Mouse (Mus musculus) heart, adult 9 months (tissue): ENCODE results near the gene Pot1a.

Experiments
- DNase-seq, 2 experiments: peaks; one replicate each; pipeline ENCODE4 v3.0.0; 2022; ENCODE audit warnings: low spot score in 2 of 2

The Pot1a gene

DNA sequence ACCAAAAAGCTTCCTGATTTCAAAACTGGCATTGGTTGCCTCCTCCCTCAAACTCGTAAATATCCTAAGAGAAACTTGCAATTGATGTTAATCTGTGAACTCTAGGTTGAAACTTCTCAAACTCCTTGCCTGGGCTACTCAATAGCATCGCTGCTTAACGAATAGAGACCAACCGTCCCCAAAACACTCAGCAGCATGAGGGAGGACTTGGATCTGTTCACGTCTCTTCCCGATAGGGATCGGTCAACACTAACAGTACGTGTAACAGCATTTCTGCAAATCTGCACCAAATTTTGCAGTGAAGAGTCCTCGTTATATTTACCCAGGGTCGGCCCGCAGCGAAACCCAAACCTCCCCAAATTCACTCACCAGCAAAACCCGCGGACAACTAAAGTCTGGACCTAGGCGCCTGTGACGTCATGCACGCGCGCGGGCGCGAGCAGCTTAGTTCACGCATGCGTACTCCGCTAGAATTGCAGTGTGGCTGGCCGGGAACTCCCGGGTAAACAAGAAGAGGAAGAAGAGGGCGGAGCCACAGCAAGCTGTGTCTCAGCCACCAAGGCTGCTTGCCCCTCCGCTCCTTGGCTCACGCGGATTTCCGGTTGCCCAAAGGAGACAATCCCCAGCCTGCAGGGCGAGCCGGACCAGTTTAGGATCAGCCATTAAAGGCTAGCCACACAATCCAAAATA lies at the start of gene Pot1a:
Gene Pot1a, minus strand, starts transcription at position 441 of the 690 bp plus-strand sequence.
- DNase-seq = peak; percentile 96 to 97

DNA sequence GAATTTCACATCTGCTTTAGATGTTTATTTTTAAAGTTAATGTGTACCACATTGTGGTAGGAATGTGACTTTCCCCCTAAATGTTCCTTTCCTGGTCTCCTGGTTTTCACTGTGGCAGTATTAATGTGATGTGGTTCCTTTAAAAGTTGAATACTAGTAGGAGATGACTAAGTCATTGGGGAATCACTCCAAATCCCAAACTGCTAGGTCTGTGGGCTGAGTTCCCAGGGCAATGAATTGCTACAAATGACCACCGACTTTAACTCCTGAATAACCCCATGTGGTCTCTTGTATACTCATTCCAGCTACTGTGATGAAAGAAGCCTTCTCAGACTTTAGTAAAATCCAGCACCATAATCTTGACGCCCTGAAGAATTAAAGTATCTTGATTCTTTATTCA lies 27.2 kb upstream of the Pot1a start:
- DNase-seq = no peak

GRCm38 (mm10) chr6:25806021-25806420 lies 3.0 kb downstream of the Pot1a start:
- DNase-seq = no peak

DNA sequence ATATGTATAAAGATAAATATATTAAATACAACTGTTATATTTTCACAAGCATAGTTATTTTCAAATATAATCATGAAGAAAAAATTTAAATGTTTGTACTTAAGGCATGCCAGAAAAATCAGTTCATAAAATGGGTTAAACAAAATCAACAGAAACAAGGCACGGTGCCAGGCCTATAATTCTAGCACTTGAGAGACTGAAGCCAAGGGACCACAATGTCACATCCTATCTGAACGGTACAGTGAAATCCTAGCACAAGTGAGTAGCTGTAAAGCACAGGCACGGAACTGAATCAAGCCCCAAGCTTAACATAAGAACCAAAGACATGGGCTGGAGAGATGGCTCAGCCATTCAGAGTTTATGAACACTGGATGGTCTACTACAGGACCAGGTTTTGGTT lies 6.8 kb downstream of the Pot1a start:
- no peak for DNase-seq

GRCm38 (mm10) chr6:25801230-25801629 lies 7.8 kb downstream of the Pot1a start:
- DNase-seq = no peak

DNA sequence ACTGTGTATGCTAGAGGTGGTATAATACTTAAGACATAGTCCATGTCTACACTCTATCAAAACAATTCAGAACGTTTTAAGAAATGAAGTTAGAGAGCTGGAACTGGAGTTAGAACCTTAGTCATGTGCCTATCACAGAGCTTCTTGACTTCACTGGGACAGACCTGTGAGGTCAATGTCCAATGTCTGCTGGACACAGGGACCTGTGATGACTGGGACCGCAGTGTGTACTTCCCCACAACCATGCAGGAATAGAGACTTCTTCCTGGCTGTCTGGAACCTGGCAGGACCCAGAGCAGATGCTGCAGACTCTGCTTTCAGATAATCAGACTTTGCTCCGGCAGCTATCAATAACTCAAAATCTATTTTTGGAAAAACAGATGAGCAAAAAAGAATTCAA lies 40.8 kb downstream of the Pot1a start:
- no peak for DNase-seq

DNA sequence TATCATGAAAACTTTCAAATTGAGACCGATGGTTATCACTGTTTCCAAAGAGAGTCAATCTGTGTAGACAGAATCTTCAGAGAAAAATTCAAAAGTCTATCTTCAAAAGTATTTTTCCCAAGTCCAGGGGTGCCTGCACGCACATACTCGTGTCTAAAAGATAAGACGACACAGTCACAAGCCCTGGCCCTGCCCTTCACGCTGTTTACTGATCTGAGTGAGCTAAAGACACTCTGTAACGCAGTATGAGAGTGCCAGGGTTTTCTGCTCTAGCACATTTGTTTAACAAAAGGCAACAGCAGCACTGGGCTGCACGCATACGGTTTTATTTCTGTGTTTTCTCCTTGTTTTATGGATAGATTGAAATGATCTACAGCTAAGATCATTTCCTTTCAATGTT lies 41.5 kb downstream of the Pot1a start:
- no peak for DNase-seq

GRCm38 (mm10) chr6:25767073-25767472 lies 42.0 kb downstream of the Pot1a start:
- no peak for DNase-seq

DNA sequence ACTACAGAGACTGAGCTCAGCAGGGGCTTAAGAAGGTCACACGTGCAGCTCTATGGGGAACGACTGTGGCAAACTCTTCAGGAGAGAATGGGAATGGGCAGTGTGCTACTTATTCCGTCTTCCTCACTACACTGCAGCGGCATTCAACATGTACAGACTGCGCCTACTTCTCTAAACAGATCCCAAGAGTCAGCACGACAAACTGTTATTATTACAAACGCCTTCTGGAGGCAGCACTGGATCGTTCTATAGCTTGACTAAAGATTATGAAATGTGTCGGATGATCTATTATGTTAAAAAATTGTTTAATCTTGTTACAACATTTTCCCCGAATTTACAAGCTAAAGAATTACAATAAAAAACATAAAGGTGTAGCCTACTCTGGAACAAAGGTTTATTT lies 42.8 kb downstream of the Pot1a start:
- DNase-seq = no peak

DNA sequence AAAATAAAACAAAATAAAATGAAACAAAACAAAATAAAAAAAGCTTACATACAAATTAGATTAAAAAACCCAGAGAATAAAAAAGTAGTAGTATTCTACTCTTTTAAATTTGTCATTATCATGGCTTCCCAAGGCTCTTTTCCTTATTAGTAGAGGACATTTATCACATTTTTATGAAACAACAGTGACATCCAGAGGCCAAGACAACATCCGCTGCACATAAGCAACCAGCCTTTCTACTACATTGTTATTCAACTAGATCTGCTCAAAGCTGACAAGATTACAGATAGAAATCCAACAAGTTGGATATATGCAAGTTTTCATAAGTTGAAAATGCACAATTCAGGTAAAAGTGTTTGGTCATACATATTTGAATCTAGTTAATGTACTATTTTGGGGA lies 56.4 kb downstream of the Pot1a start:
- DNase-seq = no peak

DNA sequence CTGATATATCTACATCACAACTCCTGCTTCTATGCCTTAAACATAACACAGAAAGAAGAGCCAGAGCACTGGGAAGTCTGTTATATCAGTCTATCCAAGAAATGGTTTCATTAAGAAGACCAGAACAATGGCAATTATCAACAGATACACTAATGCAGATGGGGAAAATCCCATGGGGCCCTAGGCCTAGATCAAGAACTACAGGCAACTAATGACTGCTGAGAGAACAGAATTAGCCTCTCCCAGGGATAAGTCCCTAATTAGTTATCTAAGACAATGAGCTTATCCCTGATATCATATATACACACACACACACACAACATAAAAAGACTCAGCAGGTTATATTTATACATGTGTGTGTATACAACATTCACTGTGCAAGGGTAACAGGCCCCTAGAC lies 72.5 kb downstream of the Pot1a start:
- no peak for DNase-seq

DNA sequence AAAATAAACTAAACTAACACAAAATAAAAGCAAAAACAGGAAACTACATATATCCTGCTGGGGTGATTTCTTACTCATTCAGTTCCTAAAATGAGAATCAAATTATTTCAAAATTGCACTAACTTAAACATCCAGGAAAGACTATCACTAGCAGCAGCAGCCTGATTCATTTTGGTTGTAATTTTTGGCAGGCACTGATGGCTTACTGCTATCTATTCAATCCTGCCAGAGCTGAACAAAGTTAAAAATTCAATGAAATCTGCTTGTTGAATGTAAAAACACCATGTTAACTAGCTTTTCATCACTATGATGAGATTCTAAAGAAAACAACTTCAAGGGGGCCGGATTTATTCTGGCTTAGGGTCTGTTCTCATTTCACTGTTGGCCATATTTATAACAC lies 82.5 kb downstream of the Pot1a start:
- DNase-seq = no peak

DNA sequence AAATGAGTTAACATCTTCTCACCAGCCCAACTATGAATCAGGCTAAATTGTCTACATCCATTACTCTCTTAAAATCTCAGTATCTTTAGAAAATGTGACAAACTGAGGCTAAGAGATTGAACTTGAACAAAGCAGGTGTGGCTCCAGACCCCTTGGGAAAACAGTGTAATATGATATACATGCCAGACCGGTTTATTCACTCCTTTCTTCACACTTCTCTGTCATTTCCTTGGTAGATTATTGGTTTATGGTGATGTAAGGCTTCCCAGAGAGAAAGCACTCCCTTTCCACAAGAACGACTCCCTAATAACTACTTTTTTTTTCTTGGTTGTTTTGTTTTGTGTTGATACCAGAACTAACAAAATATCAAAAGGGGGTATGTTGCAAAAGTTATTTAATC lies 98.4 kb downstream of the Pot1a start:
- DNase-seq = no peak

GRCm38 (mm10) chr6:25709250-25709895 lies 99.7 kb downstream of the Pot1a start:
- no peak for DNase-seq

GRCm38 (mm10) chr6:25699956-25700355 lies 109.1 kb downstream of the Pot1a start:
- DNase-seq = no peak
